Mouse (Mus musculus) spleen, embryonic (tissue): ENCODE measurements at regions not wholly inside any gene's neighbourhood (a gene's known extent, or its start where the extent isn't known, plus 50 kb on each side); places are given as distances from the start of the nearest gene placed in this dataset.

Experiments used
- CTCF ChIA-PET: fragments of 350-600 bp; sonication (Branson Sonifier 250); formaldehyde crosslinking; loops from one replicate; lab custom pipeline; 2022; lab: Charles Lee

GRCm38 (mm10) chr12:26646141-26646540, 177.1 kb downstream of the Cmpk2 start:
- CTCF ChIA-PET = no interaction called here

- CTCF ChIA-PET = interaction anchor here (0.7 kb wide), 1 partner anchor 217 kb away, joined by 3 read pairs; no protein-coding TSS in a partner anchor
Observed at GRCm38 (mm10) chr12:26635665-26636241, 166.7 kb downstream of the Cmpk2 start.

- CTCF ChIA-PET = interaction anchor here (0.7 kb wide), 1 partner anchor 217 kb away, joined by 3 read pairs; no protein-coding TSS in a partner anchor
Observed at GRCm38 (mm10) chr12:26635253-26635652, 166.2 kb downstream of the Cmpk2 start.

- CTCF ChIA-PET = no interaction called here
Observed at GRCm38 (mm10) chr12:26631795-26632122, 162.8 kb downstream of the Cmpk2 start.

- CTCF ChIA-PET = no interaction called here
Observed at GRCm38 (mm10) chr12:26631111-26631794, 162.2 kb downstream of the Cmpk2 start.

- CTCF ChIA-PET = no interaction called here
Observed at GRCm38 (mm10) chr12:26621135-26621932, 152.3 kb downstream of the Cmpk2 start.

GRCm38 (mm10) chr12:26620501-26621134, 151.6 kb downstream of the Cmpk2 start:
- CTCF ChIA-PET = interaction anchor here (1.0 kb wide), 1 partner anchor 15 kb away, joined by 3 read pairs; no protein-coding TSS in a partner anchor

- CTCF ChIA-PET = no interaction called here
Observed at GRCm38 (mm10) chr12:26617969-26618368, 149.0 kb downstream of the Cmpk2 start.

- CTCF ChIA-PET = no interaction called here
Observed at GRCm38 (mm10) chr12:26613086-26613705, 144.2 kb downstream of the Cmpk2 start.

- CTCF ChIA-PET = no interaction called here
Observed at GRCm38 (mm10) chr12:26610079-26610478, 141.1 kb downstream of the Cmpk2 start.

- CTCF ChIA-PET = no interaction called here
Observed at GRCm38 (mm10) chr12:26598501-26598900, 129.5 kb downstream of the Cmpk2 start.

GRCm38 (mm10) chr12:26592125-26592524, 123.1 kb downstream of the Cmpk2 start:
- CTCF ChIA-PET = no interaction called here

GRCm38 (mm10) chr12:26589091-26589490, 120.1 kb downstream of the Cmpk2 start:
- CTCF ChIA-PET = no interaction called here

- CTCF ChIA-PET = no interaction called here
Observed at GRCm38 (mm10) chr12:26577438-26577837, 108.4 kb downstream of the Cmpk2 start.

- CTCF ChIA-PET = no interaction called here
Observed at GRCm38 (mm10) chr12:26571602-26572001, 102.6 kb downstream of the Cmpk2 start.

- CTCF ChIA-PET = no interaction called here
Observed at GRCm38 (mm10) chr12:26567435-26567834, 98.4 kb downstream of the Cmpk2 start.

- CTCF ChIA-PET = no interaction called here
Observed at GRCm38 (mm10) chr12:26562858-26563257, 93.9 kb downstream of the Cmpk2 start.

- CTCF ChIA-PET = no interaction called here
Observed at GRCm38 (mm10) chr12:26559560-26559959, 90.6 kb downstream of the Cmpk2 start.

GRCm38 (mm10) chr12:26557411-26557810, 88.4 kb downstream of the Cmpk2 start:
- CTCF ChIA-PET = no interaction called here

GRCm38 (mm10) chr12:26551168-26551926, 82.3 kb downstream of the Cmpk2 start:
- CTCF ChIA-PET = no interaction called here

GRCm38 (mm10) chr12:26547466-26547865, 78.5 kb downstream of the Cmpk2 start:
- CTCF ChIA-PET = no interaction called here
